Mouse (Mus musculus): ENCODE results near the gene Tecr. TPM values are rescaled to one million over a fixed set of nuclear protein-coding genes. Genes with fewer than 3 reads are reported as not detected.

The Tecr gene
- total and polyA plus RNA-seq, 2 experiments from 2014 or later = 857 to 1,117 TPM

- Histone ChIP-seq H3K27ac (ENCODE audit: low read depth, low read length) (no peak overlapping the region), H3K4me2 (ENCODE audit: low read depth) (0 out of 2 replicates have a peak overlapping the region, but pooled peaks have one; percentile 82), H3K27me3 (ENCODE audit: insufficient read depth, low read length) (no peaks in the 10 kb centered on the region), H3K9me3 (ENCODE audit: low read length) (no peaks in the 10 kb centered on the region), H3K4me3 (ENCODE audit: low read depth, low read length) (no peak overlapping the region), H3K9ac (no peak overlapping the region), H3K36me3 (ENCODE audit: insufficient read depth) (0 out of 2 replicates have a peak, but pooled peaks cover 8% of the 10 kb centered on the region), H3K4me1 (ENCODE audit: insufficient read depth) (peaks cover 6% of the 10 kb centered on the region; the same call in 1 of the 2 replicates)
- 74% methylated on average over 9 of the region's 9 CpGs for WGBS
- DNase-seq (no peak), ATAC-seq (no peak)
- peak; percentile 41 for TF ChIP-seq CTCF (IDR thresholded peaks at IDR 0.05; ENCODE audit: low read depth)
Measured at GRCm38 (mm10) chr8:83565731-83566375, 41.9 kb downstream of the Tecr start.

- Histone ChIP-seq H3K4me1 (ENCODE audit: insufficient read depth) (peaks cover 6% of the 10 kb centered on the region; the same call in 1 of the 2 replicates), H3K4me2 (ENCODE audit: low read depth) (no peak overlapping the region), H3K9ac (no peak overlapping the region), H3K9me3 (ENCODE audit: low read length) (no peaks in the 10 kb centered on the region), H3K4me3 (ENCODE audit: low read depth, low read length) (no peak overlapping the region), H3K27ac (ENCODE audit: low read depth, low read length) (no peak overlapping the region), H3K36me3 (ENCODE audit: insufficient read depth) (no peaks in the 10 kb centered on the region), H3K27me3 (ENCODE audit: insufficient read depth, low read length) (no peaks in the 10 kb centered on the region)
- 76% methylated on average over 4 of the region's 4 CpGs for WGBS
- ATAC-seq (no peak), DNase-seq (no peak)
- TF ChIP-seq CTCF (IDR thresholded peaks at IDR 0.05; ENCODE audit: low read depth) = no peak
Measured at GRCm38 (mm10) chr8:83563246-83563645, 44.5 kb downstream of the Tecr start.

GRCm38 (mm10) chr8:83562669-83563068, 45.1 kb downstream of the Tecr start:
- H3K4me2 ChIP-seq (ENCODE audit: low read depth) = no peak overlapping the region
- peaks cover 4% of the 10 kb centered on the region; the same call in 1 of the 2 replicates for H3K4me1 ChIP-seq (ENCODE audit: insufficient read depth)
- no peak overlapping the region for H3K9ac ChIP-seq
- ATAC-seq = no peak
- H3K27ac ChIP-seq (ENCODE audit: low read depth, low read length) = no peak overlapping the region
- no peaks in the 10 kb centered on the region for H3K27me3 ChIP-seq (ENCODE audit: insufficient read depth, low read length)
- TF ChIP-seq CTCF (IDR thresholded peaks at IDR 0.05; ENCODE audit: low read depth) = no peak
- DNase-seq = no peak
- H3K36me3 ChIP-seq (ENCODE audit: insufficient read depth) = no peaks in the 10 kb centered on the region
- WGBS = 89% methylated on average over 3 of the region's 3 CpGs
- no peak overlapping the region for H3K4me3 ChIP-seq (ENCODE audit: low read depth, low read length)
- H3K9me3 ChIP-seq (ENCODE audit: low read length) = no peaks in the 10 kb centered on the region

- Histone ChIP-seq H3K27me3 (ENCODE audit: insufficient read depth, low read length) (no peaks in the 10 kb centered on the region), H3K4me3 (ENCODE audit: low read depth, low read length) (no peak within 1 kb of the TSS), H3K4me2 (ENCODE audit: low read depth) (no peak within 1 kb of the TSS), H3K9me3 (ENCODE audit: low read length) (no peaks in the 10 kb centered on the region), H3K9ac (no peak within 1 kb of the TSS), H3K4me1 (ENCODE audit: insufficient read depth) (no peaks in the 10 kb centered on the region), H3K36me3 (ENCODE audit: insufficient read depth) (no peaks in the 10 kb centered on the region), H3K27ac (ENCODE audit: low read depth, low read length) (no peak within 1 kb of the TSS)
- ATAC-seq (no peak), DNase-seq (no peak)
- TF ChIP-seq CTCF (IDR thresholded peaks at IDR 0.05; ENCODE audit: low read depth) = no peak
- 82% methylated on average over 3 of the region's 3 CpGs for WGBS
Measured at GRCm38 (mm10) chr8:83535736-83536135, 72.0 kb downstream of the Tecr start, which contains the start of gene Olfr370. TSS of gene Olfr370 (plus strand) at chr8:83535780.

GRCm38 (mm10) chr8:83534802-83535201, 73.0 kb downstream of the Tecr start:
- Histone ChIP-seq H3K4me2 (ENCODE audit: low read depth) (no peak overlapping the region), H3K9ac (no peak overlapping the region), H3K27ac (ENCODE audit: low read depth, low read length) (no peak overlapping the region), H3K4me3 (ENCODE audit: low read depth, low read length) (no peak overlapping the region), H3K36me3 (ENCODE audit: insufficient read depth) (no peaks in the 10 kb centered on the region), H3K9me3 (ENCODE audit: low read length) (no peaks in the 10 kb centered on the region), H3K4me1 (ENCODE audit: insufficient read depth) (no peaks in the 10 kb centered on the region), H3K27me3 (ENCODE audit: insufficient read depth, low read length) (no peaks in the 10 kb centered on the region)
- ATAC-seq (no peak), DNase-seq (no peak)
- 84% methylated on average over 2 of the region's 2 CpGs for WGBS
- TF ChIP-seq CTCF (IDR thresholded peaks at IDR 0.05; ENCODE audit: low read depth) = no peak

Other genes starting within 250 kb of the Tecr start
- gene Clgn, start 218.1 kb downstream of the Tecr start, total RNA-seq (2014; rRNA removed) = 3.4 and 3.5 TPM in 2 replicates
- gene Clgn, start 218.1 kb downstream of the Tecr start, polyA plus RNA-seq (2015; fragmentation: Nextera tagmentation; extraction: Ambion mirVana) = 4.6 and 5.7 TPM in 2 replicates
- 404 and 447 TPM in 2 replicates for gene Scoc, start 149.6 kb downstream of the Tecr start, total RNA-seq (2014; rRNA removed)
- 418 and 475 TPM in 2 replicates for gene Scoc, start 149.6 kb downstream of the Tecr start, polyA plus RNA-seq (2015; fragmentation: Nextera tagmentation; extraction: Ambion mirVana)
- not detected in 2 replicates for gene Olfr370, start 72.2 kb downstream of the Tecr start, total RNA-seq (2014; rRNA removed)
- gene Olfr370, start 72.2 kb downstream of the Tecr start, polyA plus RNA-seq (2015; fragmentation: Nextera tagmentation; extraction: Ambion mirVana) = 0.04 TPM in 1 of 2 replicates, not detected in the other
- gene Ndufb7, start 41.3 kb downstream of the Tecr start, total RNA-seq (2014; rRNA removed) = 155 and 262 TPM in 2 replicates
- gene Ndufb7, start 41.3 kb downstream of the Tecr start, polyA plus RNA-seq (2015; fragmentation: Nextera tagmentation; extraction: Ambion mirVana) = 392 and 492 TPM in 2 replicates
- gene Dnajb1, start 222 bp upstream of the Tecr start, total RNA-seq (2014; rRNA removed) = 41.2 and 46.6 TPM in 2 replicates
- 40.7 and 65.1 TPM in 2 replicates for gene Dnajb1, start 222 bp upstream of the Tecr start, polyA plus RNA-seq (2015; fragmentation: Nextera tagmentation; extraction: Ambion mirVana)
- gene Gipc1, start 44.7 kb upstream of the Tecr start, total RNA-seq (2014; rRNA removed) = 77.8 and 85.3 TPM in 2 replicates
- 119 and 135 TPM in 2 replicates for gene Gipc1, start 44.7 kb upstream of the Tecr start, polyA plus RNA-seq (2015; fragmentation: Nextera tagmentation; extraction: Ambion mirVana)
- gene Ptger1, start 58.7 kb upstream of the Tecr start, total RNA-seq (2014; rRNA removed) = 0.46 and 0.57 TPM in 2 replicates
- 0.20 and 0.27 TPM in 2 replicates for gene Ptger1, start 58.7 kb upstream of the Tecr start, polyA plus RNA-seq (2015; fragmentation: Nextera tagmentation; extraction: Ambion mirVana)
- 70.8 and 72.6 TPM in 2 replicates for gene Pkn1, start 91.2 kb upstream of the Tecr start, total RNA-seq (2014; rRNA removed)
- 18.5 and 25.2 TPM in 2 replicates for gene Pkn1, start 91.2 kb upstream of the Tecr start, polyA plus RNA-seq (2015; fragmentation: Nextera tagmentation; extraction: Ambion mirVana)
- 54.1 and 58.4 TPM in 2 replicates for gene Ddx39, start 107.2 kb upstream of the Tecr start, total RNA-seq (2014; rRNA removed)
- gene Ddx39, start 107.2 kb upstream of the Tecr start, polyA plus RNA-seq (2015; fragmentation: Nextera tagmentation; extraction: Ambion mirVana) = 76.3 and 79.5 TPM in 2 replicates
- gene Adgre5, start 133.4 kb upstream of the Tecr start, total RNA-seq (2014; rRNA removed) = 9.2 and 9.9 TPM in 2 replicates
- gene Adgre5, start 133.4 kb upstream of the Tecr start, polyA plus RNA-seq (2015; fragmentation: Nextera tagmentation; extraction: Ambion mirVana) = 6.7 and 9.2 TPM in 2 replicates